Mouse (Mus musculus): ENCODE results near the gene Grm3. TPM values are rescaled to one million over a fixed set of nuclear protein-coding genes. Genes with fewer than 3 reads are reported as not detected.

The Grm3 gene
- total RNA-seq, 2 experiments from 2014 or later, result 0.33 to 0.36 TPM

DNA sequence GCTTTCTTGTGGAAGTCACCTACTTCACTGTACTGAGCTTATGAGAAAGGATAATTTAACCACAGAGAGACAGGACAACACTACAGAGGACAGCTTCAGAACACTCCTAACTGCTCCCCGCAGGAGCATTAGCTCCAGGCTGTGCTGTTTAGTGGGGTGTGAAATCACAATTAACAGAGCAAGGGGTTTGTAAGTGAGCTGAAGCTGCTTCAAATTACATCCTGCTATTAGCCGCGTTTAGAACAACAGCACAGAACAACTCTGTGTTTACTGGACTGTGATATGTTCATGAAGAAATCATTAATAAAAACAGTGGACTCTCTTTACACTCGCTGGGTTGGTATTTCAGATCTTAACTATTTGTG lies 101.9 kb downstream of the Grm3 start:
- no peak for DNase-seq

DNA sequence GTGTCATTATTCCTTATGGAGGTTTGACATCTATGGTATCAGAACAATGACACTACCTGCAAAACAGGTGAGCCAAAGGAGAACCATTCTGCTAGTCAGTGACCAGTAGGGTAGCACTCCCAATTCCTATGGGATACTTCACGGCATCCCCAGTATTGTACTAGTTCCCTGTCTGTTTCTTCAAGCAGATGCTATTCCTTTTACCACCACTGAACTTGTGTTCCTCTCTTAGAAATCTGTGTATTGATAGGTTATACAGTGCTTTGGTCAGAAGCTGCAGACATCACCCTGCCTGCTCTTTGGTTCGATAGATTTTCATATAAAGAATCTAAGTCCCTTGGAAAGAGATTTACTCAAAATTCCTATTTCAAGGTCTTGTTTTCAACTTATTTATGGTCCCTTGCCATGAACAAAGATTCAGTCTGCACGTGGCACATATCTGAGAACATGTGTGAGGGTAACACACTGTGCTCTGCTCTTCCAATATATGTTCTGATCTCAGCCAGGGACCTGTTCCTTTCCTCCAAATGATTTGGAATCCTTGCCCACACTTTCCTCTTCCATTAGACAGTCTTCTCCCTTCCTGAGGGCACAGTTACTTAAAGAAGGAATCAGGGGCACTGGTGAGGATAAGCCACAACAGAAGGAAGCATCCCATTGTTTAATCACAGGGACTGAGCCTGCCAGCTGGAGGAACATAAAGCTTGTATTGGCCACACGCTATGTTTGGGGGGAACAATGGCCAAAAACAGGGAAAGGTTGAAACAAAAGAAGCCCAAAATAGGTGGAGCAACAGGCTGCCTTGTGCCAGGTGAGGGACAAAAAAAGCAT lies 102.5 kb downstream of the Grm3 start:
- no peak for DNase-seq

- DNase-seq, result no peak
Measured at GRCm38 (mm10) chr5:9621417-9622067, 103.4 kb downstream of the Grm3 start.

- no peak for DNase-seq
Measured at GRCm38 (mm10) chr5:9579021-9579420, 145.9 kb downstream of the Grm3 start.

DNA sequence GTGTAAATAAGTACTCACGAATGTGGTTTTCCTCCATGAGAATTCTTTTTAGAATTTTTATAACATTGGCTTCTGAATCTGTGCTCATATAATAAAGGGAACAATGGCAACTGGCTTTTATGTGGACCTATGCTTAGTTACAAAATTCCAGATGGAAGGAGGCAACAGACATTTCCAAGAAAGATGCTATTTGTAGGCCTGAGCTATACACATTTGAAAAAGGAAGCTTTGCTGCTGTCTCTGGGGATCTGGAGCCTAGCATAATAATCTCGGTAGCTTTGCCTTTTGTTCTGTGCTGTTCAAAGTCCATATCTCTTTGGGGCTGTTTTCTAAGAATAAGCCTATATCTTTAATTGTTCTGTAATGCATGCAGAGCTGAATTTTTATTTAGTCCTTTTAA lies 146.4 kb downstream of the Grm3 start:
- no peak for DNase-seq

- DNase-seq, result no peak
Measured at GRCm38 (mm10) chr5:9570946-9571345, 154.0 kb downstream of the Grm3 start.

GRCm38 (mm10) chr5:9557706-9558105 lies 167.3 kb downstream of the Grm3 start:
- DNase-seq, result no peak

- peak; percentile 14 for DNase-seq
Measured at GRCm38 (mm10) chr5:9540822-9541557, 184.0 kb downstream of the Grm3 start.

DNA sequence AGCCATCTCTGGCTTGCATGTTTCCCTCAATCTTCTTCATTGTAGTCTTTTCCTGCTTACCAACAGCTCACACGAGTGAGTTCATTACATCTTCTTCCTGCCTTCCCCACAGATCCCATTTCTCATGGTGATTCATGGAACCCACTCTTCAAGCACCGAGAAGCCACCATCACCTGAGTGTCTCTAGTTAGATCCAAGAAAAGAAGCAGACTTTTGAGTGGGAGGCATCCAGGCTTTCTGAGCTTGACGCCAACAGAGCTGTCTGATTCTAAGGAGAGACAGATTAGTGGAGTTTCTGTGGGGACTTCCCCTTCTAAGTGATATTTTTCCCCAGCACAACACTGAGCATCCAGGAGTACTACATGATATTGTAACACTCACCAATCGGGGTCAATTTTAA lies 199.5 kb downstream of the Grm3 start:
- no peak for DNase-seq

DNA sequence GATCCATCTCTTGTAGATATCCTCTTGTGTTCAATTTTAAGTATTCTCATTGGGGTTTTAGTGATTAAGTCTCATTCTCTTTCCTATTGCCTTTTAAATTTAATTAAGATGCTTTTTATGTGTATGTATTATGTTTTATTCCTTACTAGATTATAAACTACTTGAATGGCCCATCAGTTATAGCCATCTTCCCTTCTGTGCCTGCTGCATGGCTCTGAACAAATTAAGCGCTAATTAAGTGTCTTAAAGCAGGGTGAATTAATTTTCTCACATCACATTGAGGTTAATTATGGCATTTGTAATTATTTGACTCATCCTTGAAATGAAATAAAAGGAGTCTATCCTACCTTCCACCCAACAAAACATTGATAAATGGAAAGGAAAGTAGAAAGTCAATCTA lies 213.9 kb downstream of the Grm3 start:
- DNase-seq, result no peak

DNA sequence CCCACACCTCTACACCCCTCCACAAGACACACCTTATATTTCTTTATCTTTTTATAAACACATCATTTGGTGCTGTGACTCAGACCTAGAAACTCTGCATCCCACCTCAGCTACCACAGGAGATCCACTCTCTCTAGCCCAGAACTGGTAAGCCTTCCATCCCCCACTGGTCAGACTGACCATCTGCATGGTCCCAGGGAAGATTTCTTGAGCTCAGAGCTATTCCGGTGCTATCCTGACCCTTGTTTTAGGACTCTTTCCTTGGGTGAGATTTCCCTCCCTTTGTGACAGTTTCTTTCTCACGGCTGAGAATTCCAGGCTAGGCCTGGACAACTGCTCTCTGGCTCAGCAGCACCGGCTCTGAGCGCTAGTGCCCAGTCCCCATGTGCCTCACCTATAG lies 227.7 kb downstream of the Grm3 start:
- DNase-seq, result no peak

DNA sequence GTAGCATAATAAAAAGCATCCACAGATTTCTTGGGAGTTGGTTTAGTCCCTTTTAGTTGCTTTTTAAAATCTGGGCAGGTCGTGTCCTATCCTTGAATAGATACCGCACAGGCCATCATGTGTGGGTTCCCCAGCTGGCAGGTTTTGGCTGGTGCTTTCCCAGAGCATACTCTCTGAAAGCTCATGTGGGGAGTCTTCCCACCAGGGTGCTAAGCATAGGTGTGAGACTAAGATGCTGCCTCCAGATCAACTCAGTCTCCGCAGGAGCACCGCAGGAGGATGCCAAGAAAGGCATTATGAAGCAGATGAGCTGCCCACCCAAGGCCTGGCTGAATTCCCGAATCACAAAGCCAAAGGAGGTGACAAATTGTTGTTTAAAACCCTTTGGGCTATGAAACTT lies 229.5 kb downstream of the Grm3 start:
- DNase-seq, result no peak

- DNase-seq, result no peak
Measured at GRCm38 (mm10) chr5:9477587-9477986, 247.4 kb downstream of the Grm3 start.

- no peak for DNase-seq
Measured at GRCm38 (mm10) chr5:9453298-9453697, 271.7 kb downstream of the Grm3 start.

- DNase-seq, result peak; percentile 3
Measured at GRCm38 (mm10) chr5:9449570-9449969, 275.4 kb downstream of the Grm3 start.

DNA sequence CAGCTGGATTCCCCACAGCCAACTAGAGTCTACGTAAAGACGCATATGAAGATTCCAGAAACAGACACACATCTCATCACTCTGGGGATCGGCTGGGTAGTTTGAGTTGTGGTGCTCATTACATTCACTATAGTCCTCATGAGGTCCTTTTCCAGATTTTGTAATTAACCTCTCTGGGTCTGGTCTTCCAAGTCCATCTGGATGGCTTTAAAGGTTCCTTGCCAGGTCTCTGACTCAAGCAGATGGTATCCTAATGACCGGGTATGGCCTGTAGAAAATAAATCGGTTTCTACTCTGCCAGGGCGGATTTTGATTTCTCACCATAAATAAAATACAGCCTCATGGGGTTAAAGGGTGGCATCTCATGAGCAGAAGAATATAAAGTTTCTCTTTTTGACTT lies 276.0 kb downstream of the Grm3 start:
- no peak for DNase-seq

- DNase-seq, result peak; percentile 51
Measured at GRCm38 (mm10) chr5:9446146-9446545, 278.8 kb downstream of the Grm3 start.
